Mouse (Mus musculus) embryo, embryonic 11.5 days (tissue): ENCODE data around the gene Asap2.

Source experiments
- DNase-seq: peaks from one replicate; pipeline ENCODE4 v3.0.0-alpha.2; 2012; ENCODE audit warnings: low read depth, low spot score

The Asap2 gene

GRCm38 (mm10) chr12:21166884-21167575 is 176.8 kb downstream of the Asap2 start:
- no peak for DNase-seq

DNA sequence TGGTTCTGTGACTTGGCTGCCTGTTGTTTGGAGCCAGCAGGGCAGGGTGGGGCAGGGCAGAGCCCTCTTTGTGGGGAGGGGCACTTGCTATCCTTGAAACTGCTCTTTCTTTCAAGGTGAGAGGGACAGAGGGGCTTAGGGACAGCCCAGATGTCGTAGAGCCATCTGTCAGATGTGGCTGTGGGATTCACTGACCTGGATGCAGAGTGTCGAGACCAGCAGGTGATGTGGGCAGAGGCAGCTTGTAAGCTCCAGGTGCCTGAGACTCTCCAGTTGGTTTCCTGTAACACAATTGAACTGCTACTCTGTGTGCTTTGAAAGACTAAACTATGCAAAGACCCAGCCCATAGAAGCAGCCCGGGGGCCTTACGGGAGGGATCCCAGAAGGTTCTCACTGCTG is 177.5 kb downstream of the Asap2 start:
- no peak for DNase-seq

- no peak for DNase-seq
Measured at GRCm38 (mm10) chr12:21168149-21168548, 177.9 kb downstream of the Asap2 start.

DNA sequence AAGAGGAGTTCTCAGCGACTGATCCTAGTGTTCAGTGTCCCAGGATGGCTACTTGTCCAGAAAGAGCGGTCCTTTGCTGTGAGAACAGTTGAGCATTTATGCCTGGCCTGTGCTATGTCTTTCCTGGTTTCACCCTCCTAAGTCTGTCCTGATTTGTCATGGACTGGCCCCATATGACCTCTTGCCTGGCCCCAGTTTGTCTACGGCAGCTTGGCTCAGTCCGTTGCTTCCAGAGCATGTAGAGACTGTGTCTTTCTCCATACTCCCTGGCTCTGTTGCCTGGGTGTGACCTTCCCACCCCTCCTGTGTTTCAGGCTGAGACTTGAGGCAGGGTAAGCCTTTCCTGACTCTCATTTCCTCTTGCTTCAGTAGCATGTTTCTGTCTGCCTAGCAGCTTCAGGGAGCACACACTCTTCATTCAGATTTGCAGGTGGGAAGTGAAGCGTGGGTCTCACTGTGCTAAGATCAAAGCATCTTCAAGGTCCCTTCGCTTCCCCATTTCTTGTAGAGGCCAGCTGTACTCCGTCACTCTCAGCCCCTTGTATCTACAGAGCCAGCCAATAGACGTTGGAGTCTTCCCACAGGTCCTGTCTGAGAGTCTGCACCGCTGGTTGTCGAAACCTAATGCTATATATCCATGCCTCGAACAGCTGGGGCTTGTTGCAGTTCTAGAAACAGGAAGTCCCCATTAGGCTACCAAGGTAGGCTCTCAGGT is 181.7 kb downstream of the Asap2 start:
- no peak for DNase-seq

- DNase-seq = no peak
Measured at GRCm38 (mm10) chr12:21173847-21174412, 183.7 kb downstream of the Asap2 start.

- no peak for DNase-seq
Measured at GRCm38 (mm10) chr12:21176399-21176798, 186.1 kb downstream of the Asap2 start.

- DNase-seq = no peak
Measured at GRCm38 (mm10) chr12:21177123-21177698, 187.0 kb downstream of the Asap2 start.

DNA sequence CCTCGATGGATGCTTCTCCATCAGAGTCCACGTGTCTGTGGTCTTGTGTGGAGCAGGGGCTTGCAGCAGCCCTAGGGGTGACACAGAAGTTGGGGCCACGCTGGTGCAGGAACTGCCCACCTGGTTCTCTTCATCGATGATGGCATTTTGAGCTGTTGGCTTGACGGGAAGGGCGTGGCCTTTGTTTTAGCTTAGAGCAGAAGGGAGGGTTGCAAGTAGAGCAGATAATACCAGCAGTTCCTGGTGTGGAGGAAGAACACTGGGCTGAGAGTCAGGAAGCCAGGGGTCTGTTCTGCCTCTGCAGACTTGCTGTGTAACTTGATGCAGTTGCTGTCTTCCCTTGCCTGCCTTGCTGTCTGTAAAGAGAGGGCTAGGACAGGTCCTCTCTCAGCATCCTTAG is 189.8 kb downstream of the Asap2 start:
- no peak for DNase-seq

- DNase-seq = no peak
Measured at GRCm38 (mm10) chr12:21182786-21183185, 192.5 kb downstream of the Asap2 start.

DNA sequence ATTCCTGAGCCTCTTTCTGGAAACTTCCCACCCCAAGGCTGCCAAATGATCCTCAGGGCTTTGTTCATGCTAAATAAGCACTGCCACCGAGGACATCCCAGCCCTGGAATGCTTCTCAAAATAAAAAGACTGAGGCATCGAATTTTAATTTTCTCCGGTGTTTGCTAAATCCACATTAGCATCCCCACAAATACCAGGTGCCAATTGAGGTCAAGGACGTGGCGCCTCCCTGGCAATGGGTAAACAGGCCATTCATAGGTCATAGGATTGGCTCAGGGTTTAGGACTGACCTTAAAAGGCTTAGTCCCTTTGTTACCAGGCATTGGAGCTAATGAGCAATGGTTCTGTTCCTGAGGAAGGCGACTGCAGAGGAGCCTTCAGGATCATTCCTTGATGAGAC is 193.1 kb downstream of the Asap2 start:
- DNase-seq = no peak

DNA sequence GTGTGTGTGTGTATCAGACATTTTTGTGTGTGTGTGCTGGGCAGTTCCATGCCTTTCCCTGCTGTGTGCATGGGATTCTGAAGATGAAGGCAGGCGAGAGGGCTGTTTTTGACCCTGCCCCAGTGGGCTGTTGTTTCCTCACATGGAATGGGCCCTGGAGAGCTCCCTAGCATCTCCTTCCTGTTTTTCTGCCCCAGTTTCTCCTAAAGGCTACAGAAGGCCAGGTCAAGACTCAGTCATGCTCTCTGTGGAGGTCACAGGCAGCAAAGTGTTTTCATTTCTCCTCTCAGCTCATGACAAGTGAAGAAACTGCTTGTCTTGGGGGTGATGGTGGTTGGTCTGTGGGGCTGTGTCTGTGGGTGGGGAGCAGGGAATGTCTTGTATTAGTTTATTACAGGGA is 195.9 kb downstream of the Asap2 start:
- no peak for DNase-seq

- DNase-seq = no peak
Measured at GRCm38 (mm10) chr12:21188880-21189279, 198.6 kb downstream of the Asap2 start.

DNA sequence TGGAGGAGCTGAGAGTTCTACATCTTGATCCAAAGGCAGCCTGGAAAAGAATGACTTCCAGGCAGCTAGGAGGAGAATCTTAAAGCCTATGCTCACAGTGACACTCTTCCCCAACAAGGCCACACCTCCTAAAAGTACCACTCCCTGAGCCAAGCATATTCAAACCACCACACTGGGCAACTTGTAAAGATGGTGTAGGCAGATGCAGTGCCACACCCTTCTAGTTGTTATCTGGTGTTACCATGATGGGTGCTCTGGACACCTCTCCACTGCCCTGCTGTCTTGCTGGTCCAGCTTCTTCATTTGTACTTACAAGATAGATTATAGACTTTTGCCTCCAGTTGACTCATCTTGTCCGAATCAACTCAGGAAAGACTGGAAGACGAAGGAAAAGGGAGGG is 201.3 kb downstream of the Asap2 start:
- no peak for DNase-seq

- DNase-seq = no peak
Measured at GRCm38 (mm10) chr12:21195497-21195896, 205.2 kb downstream of the Asap2 start.

DNA sequence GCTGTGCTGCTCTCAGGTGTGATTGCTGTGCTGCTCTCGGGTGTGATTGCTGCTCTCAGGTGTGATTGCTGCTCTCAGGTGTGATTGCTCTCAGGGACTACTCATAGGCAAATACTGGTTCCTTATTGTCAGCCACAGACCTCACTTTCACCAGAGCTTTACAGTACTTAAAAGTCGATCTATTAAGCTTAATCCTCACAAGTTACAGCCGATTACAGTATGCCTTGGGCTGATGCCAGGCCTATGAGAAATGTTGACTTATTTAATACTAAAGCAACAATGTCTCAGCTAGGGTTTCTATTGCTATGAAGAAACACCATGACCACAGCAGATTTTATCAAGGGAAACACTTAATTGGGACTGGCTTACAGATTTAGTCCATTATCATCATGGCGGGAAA is 206.2 kb downstream of the Asap2 start:
- no peak for DNase-seq

DNA sequence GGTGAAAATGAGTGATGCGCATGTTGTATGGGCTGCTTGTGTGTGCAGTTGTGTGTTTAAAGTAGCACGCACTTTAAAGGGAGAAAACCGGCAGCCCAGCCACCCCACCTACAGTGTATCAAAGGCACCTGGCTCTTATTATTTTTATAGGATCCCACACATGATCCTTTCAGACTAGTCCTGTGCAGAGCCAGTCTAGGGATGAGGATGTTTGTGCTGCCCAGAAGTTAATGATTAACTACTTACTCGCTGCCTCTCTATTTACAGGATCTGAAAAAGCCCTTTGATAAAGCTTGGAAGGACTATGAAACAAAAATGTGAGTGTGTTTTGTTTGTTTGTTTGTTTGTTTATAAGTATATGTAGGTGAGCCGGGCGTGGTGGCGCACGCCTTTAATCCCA is 210.4 kb downstream of the Asap2 start:
- DNase-seq = no peak

DNA sequence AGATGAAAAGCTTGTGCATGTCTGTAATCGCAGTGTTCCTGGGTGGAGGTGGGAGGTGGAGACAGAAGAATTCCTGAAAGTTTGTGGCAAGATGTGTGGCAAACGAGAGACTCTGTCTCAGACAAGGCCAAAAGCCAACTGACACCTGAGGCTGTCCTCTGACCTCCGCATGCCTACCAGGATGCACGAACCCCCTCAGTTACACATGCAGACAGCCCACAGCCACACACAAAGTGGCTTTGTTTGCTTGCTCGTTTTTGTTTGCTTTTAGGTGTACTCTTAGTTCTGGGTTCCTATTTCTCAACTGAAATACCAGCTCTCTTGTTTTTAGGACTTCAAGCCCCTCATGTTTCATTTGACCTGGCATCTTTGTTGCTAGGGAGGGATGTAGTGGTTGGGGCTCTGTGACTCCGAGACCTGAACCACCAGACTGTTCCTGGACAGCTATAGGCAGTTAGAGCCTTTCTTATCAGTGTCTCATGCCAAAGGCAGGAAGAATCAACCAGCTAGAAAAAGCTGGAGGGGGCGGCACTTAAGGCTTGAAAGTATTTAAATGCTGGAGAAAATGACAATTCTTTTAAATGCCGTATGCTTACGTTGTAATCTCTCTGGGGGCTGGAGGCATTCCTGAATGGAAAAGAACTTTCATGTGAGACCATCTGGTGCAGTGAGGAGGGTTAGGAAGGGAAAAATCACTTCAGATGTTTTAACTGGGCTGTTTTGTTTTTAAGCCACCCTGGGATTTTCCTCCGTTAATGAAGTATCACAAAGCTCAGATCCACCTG is 211.4 kb downstream of the Asap2 start:
- DNase-seq = no peak

GRCm38 (mm10) chr12:21204701-21205312 is 214.5 kb downstream of the Asap2 start:
- DNase-seq = no peak

GRCm38 (mm10) chr12:21205799-21206198 is 215.5 kb downstream of the Asap2 start:
- DNase-seq = no peak

DNA sequence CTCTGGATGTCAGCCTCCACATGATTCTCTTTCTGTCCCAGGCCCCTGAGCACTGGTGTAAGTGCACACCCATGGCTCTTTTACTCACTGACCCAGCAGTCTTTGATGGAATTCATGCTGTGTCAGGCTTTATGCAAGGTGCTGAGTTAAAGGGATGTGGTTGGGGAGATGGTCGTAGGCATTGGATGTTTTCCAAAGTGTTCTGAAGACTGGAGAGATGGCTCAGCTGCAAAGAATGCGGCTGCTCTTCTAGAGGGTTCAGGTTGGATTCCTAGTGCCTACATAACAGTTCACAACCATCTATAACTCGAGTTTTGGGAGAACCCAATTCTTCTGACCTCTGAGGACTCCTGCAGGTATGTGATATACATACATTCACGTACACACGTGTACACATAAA is 217.2 kb downstream of the Asap2 start:
- no peak for DNase-seq

DNA sequence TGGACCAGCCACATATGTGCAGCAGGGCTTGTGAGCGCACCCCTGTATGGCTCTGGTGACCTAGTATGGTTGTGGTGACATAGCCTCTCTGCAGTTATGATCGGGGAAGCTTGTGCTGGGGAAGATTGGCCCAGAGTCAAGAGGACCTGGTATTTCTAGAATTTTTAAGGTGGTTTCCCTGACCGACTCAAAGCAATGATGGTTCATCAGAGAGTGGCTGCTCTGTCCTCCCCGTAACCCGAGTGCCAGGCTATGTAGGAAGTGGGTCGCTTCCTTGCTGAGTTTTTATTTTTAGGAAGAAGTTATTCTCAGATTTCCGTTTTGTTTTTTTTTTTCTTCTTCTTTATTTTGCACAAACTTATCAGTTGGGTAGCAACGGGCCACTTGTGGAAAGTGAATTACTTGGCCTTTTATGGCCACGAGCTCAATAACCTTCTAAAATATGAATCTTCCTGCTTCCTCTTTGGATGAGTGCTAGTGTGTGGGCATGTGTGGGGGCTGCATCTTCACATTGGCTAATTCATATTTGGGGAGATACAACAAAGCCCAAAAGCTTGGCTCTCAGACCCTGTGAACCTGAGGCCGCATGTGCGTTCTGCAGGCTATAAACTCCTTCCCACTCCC is 218.0 kb downstream of the Asap2 start:
- DNase-seq = no peak
